ENCODE assay signal across 18 mouse cellular contexts in genomic region chr3:38849077-38849476, GRCm38 (mm10). TPM values are rescaled to one million over a fixed set of nuclear protein-coding genes. Genes with fewer than 3 reads are reported as not detected.
DNase-seq lines count a peak whose midpoint lies in the region; ATAC-seq and TF ChIP-seq lines count a peak whose summit lies in the region.
"Had no signal": no experiment of that assay in that cellular context is flagged by ENCODE, and none has a peak within 500 bp of the region (broad histone marks: within the 10 kb centered on the region; RNA-seq: fewer than 3 reads in every experiment).

No protein-coding gene starts in this region.

- H3K4me2 ChIP-seq in forebrain, embryonic 13.5 days: no peak overlapping the region
- H3K4me2 ChIP-seq in midbrain, embryonic 11.5 days: no peak overlapping the region
- H3K4me2 ChIP-seq in midbrain, embryonic 13.5 days (replicated peaks): no peak overlapping the region
- no peak overlapping the region for H3K4me2 ChIP-seq in forebrain, postnatal 0 days (ENCODE audit: low read depth)
- H3K4me2 ChIP-seq: embryonic facial prominence, embryonic 12.5 days; embryonic facial prominence, embryonic 15.5 days; heart, embryonic 11.5 days; heart, embryonic 15.5 days; hindbrain, embryonic 13.5 days; intestine, embryonic 15.5 days had no signal

- 0 out of 2 replicates have a peak, but pooled peaks cover 6% of the 10 kb centered on the region for H3K4me1 ChIP-seq in forebrain, embryonic 13.5 days
- H3K4me1 ChIP-seq in forebrain, embryonic 10.5 days: peaks cover 23% of the 10 kb centered on the region
- H3K4me1 ChIP-seq in midbrain, embryonic 11.5 days (ENCODE audit: control insufficient read depth, insufficient read depth, low read length): no peaks in the 10 kb centered on the region
- H3K4me1 ChIP-seq in midbrain, embryonic 13.5 days (replicated peaks): peaks cover 13% of the 10 kb centered on the region
- H3K4me1 ChIP-seq in forebrain, postnatal 0 days (ENCODE audit: insufficient read depth): no peaks in the 10 kb centered on the region
- H3K4me1 ChIP-seq: intestine, embryonic 15.5 days had no signal

- ATAC-seq in forebrain, embryonic 13.5 days: peak; percentile 50; the same call in 1 of the 2 replicates
- ATAC-seq in midbrain, embryonic 11.5 days (ENCODE audit: low FRiP score): no peak
- ATAC-seq in midbrain, embryonic 13.5 days: no peak
- peak; percentile 73; the same call in 1 of the 2 replicates for ATAC-seq in forebrain, postnatal 0 days
- ATAC-seq: activated CD4-positive, CD25-positive, alpha-beta regulatory T cell, adult 4 months had no signal

- H3K4me3 ChIP-seq in forebrain, embryonic 13.5 days: no peak overlapping the region
- H3K4me3 ChIP-seq in forebrain, embryonic 10.5 days: no peak overlapping the region
- no peak overlapping the region for H3K4me3 ChIP-seq in midbrain, embryonic 11.5 days (ENCODE audit: low read depth, low read length)
- no peak overlapping the region for H3K4me3 ChIP-seq in midbrain, embryonic 13.5 days (replicated peaks)
- H3K4me3 ChIP-seq in forebrain, postnatal 0 days (ENCODE audit: low read depth, low read length): no peak overlapping the region
- H3K4me3 ChIP-seq: embryonic facial prominence, embryonic 12.5 days; embryonic facial prominence, embryonic 15.5 days; gastrocnemius, adult 2 months; heart, embryonic 15.5 days; hindbrain, embryonic 10.5 days; hindbrain, embryonic 13.5 days; intestine, embryonic 15.5 days had no signal

- DNase-seq in forebrain, embryonic 10.5 days (ENCODE audit: extremely low spot score, low spot score): no peak
- DNase-seq in midbrain, embryonic 11.5 days (ENCODE audit: low spot score, missing footprints): peak; percentile 81
- peak; percentile 55 for DNase-seq in forebrain, postnatal 0 days
- no peak for DNase-seq in spleen, postnatal 36 days (ENCODE audit: low spot score in 2 of 2)
- DNase-seq: adrenal gland, adult 8-10 months; heart, adult 11 months; kidney, adult 11 months had no signal

- H3K27me3 ChIP-seq in forebrain, embryonic 13.5 days: no peaks in the 10 kb centered on the region
- no peaks in the 10 kb centered on the region for H3K27me3 ChIP-seq in forebrain, embryonic 10.5 days (ENCODE audit: poor library complexity, severe bottlenecking)
- no peaks in the 10 kb centered on the region for H3K27me3 ChIP-seq in midbrain, embryonic 11.5 days (ENCODE audit: control insufficient read depth, insufficient read depth, low read length)
- H3K27me3 ChIP-seq in midbrain, embryonic 13.5 days: no peaks in the 10 kb centered on the region
- H3K27me3 ChIP-seq in forebrain, postnatal 0 days (ENCODE audit: insufficient read depth, low read length): no peaks in the 10 kb centered on the region
- H3K27me3 ChIP-seq: embryonic facial prominence, embryonic 12.5 days; embryonic facial prominence, embryonic 15.5 days; heart, embryonic 15.5 days; hindbrain, embryonic 13.5 days; intestine, embryonic 15.5 days had no signal

- no peaks in the 10 kb centered on the region for H3K36me3 ChIP-seq in forebrain, embryonic 13.5 days (ENCODE audit: poor library complexity, severe bottlenecking)
- H3K36me3 ChIP-seq in forebrain, embryonic 10.5 days (replicated peaks): no peaks in the 10 kb centered on the region
- no peaks in the 10 kb centered on the region for H3K36me3 ChIP-seq in midbrain, embryonic 11.5 days (ENCODE audit: control insufficient read depth, insufficient read depth, low read length)
- no peaks in the 10 kb centered on the region for H3K36me3 ChIP-seq in midbrain, embryonic 13.5 days
- H3K36me3 ChIP-seq in forebrain, postnatal 0 days (ENCODE audit: insufficient read depth): no peaks in the 10 kb centered on the region
- H3K36me3 ChIP-seq: embryonic facial prominence, embryonic 12.5 days; embryonic facial prominence, embryonic 15.5 days; heart, embryonic 15.5 days; hindbrain, embryonic 10.5 days; hindbrain, embryonic 13.5 days; intestine, embryonic 15.5 days had no signal

- 64% methylated on average over 3 of the region's 3 CpGs for WGBS in forebrain, embryonic 13.5 days
- WGBS in forebrain, embryonic 10.5 days: 79% methylated on average over 3 of the region's 3 CpGs
- 78% methylated on average over 3 of the region's 3 CpGs for WGBS in midbrain, embryonic 11.5 days
- 73% methylated on average over 3 of the region's 3 CpGs for WGBS in midbrain, embryonic 13.5 days
- WGBS in forebrain, postnatal 0 days: 42% methylated on average over 3 of the region's 3 CpGs

- H3K9ac ChIP-seq in forebrain, embryonic 13.5 days: no peak overlapping the region
- no peak overlapping the region for H3K9ac ChIP-seq in midbrain, embryonic 11.5 days (ENCODE audit: low read length)
- no peak overlapping the region for H3K9ac ChIP-seq in midbrain, embryonic 13.5 days (replicated peaks)
- H3K9ac ChIP-seq in forebrain, postnatal 0 days: no peak overlapping the region
- H3K9ac ChIP-seq: embryonic facial prominence, embryonic 12.5 days; embryonic facial prominence, embryonic 15.5 days; heart, embryonic 15.5 days; hindbrain, embryonic 13.5 days; intestine, embryonic 15.5 days had no signal

- no peaks in the 10 kb centered on the region for H3K9me3 ChIP-seq in forebrain, embryonic 13.5 days (replicated peaks)
- no peaks in the 10 kb centered on the region for H3K9me3 ChIP-seq in forebrain, embryonic 10.5 days
- H3K9me3 ChIP-seq in midbrain, embryonic 11.5 days (ENCODE audit: control insufficient read depth, low read length): no peaks in the 10 kb centered on the region
- no peaks in the 10 kb centered on the region for H3K9me3 ChIP-seq in midbrain, embryonic 13.5 days
- no peaks in the 10 kb centered on the region for H3K9me3 ChIP-seq in forebrain, postnatal 0 days (ENCODE audit: low read length)
- H3K9me3 ChIP-seq: embryonic facial prominence, embryonic 12.5 days; embryonic facial prominence, embryonic 15.5 days; heart, embryonic 15.5 days; hindbrain, embryonic 10.5 days; hindbrain, embryonic 13.5 days; intestine, embryonic 15.5 days had no signal

- TF ChIP-seq CTCF in forebrain, postnatal 0 days (IDR thresholded peaks at IDR 0.05; ENCODE audit: low read depth): no peak

- no peak overlapping the region for H3K27ac ChIP-seq in forebrain, embryonic 13.5 days
- no peak overlapping the region for H3K27ac ChIP-seq in forebrain, embryonic 10.5 days
- H3K27ac ChIP-seq in midbrain, embryonic 11.5 days (ENCODE audit: low read depth, low read length): no peak overlapping the region
- no peak overlapping the region for H3K27ac ChIP-seq in midbrain, embryonic 13.5 days
- no peak overlapping the region for H3K27ac ChIP-seq in forebrain, postnatal 0 days (ENCODE audit: low read depth, low read length)
- H3K27ac ChIP-seq: embryonic facial prominence, embryonic 12.5 days; embryonic facial prominence, embryonic 15.5 days; gastrocnemius, adult 2 months; heart, embryonic 15.5 days; hindbrain, embryonic 10.5 days; hindbrain, embryonic 13.5 days; intestine, embryonic 15.5 days had no signal

RNA-seq across cellular contexts. Expression of gene Fat4, which starts 37.7 kb away (rescaled TPM):
- polyA plus RNA-seq in forebrain, embryonic 13.5 days (2015; fragmentation: Nextera tagmentation; extraction: Ambion mirVana): 9.7 TPM in 2 replicates
- 6.0 and 7.6 TPM in 2 replicates for polyA plus RNA-seq in forebrain, embryonic 10.5 days (2016; fragmentation: Nextera tagmentation; extraction: Ambion mirVana)
- polyA plus RNA-seq in midbrain, embryonic 11.5 days (2014; fragmentation: Nextera tagmentation; extraction: Ambion mirVana): 9.3 and 10.3 TPM in 2 replicates
- 6.9 and 7.2 TPM in 2 replicates for polyA plus RNA-seq in midbrain, embryonic 13.5 days (2015; fragmentation: Nextera tagmentation; extraction: Ambion mirVana)
- 49.6 and 62.6 TPM in 2 replicates for total RNA-seq in forebrain, postnatal 0 days (2014; rRNA removed)
- polyA plus RNA-seq in forebrain, postnatal 0 days (2015; fragmentation: Nextera tagmentation; extraction: Ambion mirVana): 3.2 and 4.3 TPM in 2 replicates
- polyA plus RNA-seq: activated CD4-positive, CD25-positive, alpha-beta regulatory T cell, adult 4 months had no signal

Comparison
In these comparisons a context has a peak if more than half of its experiments do, and no peak if none do; other contexts are left out.
1. DNase-seq: peak in midbrain, embryonic 11.5 days (single experiment) and forebrain, postnatal 0 days (single experiment); none in forebrain, embryonic 10.5 days (single experiment) and spleen, postnatal 36 days (0 of 2).
2. ATAC-seq: peak in forebrain, embryonic 13.5 days (single experiment) and forebrain, postnatal 0 days (single experiment); none in midbrain, embryonic 11.5 days (single experiment) and midbrain, embryonic 13.5 days (single experiment).